Mouse (Mus musculus) liver, postnatal 0 days (tissue): ENCODE measurements around the gene Samd14. TPM values are rescaled to one million over a fixed set of nuclear protein-coding genes. Genes with fewer than 3 reads are reported as not detected.
A peak's percentile ranks its signal among the peaks of the same experiment; 100 is the strongest.

ENCODE experiments used
- ATAC-seq: fragments of 200-750 bp; cut with Nextera tagmentation; 2 replicates; pipeline ENCODE4 v1.8.0; 2017; ENCODE audit warnings: mild to moderate bottlenecking, moderate library complexity
- DNase-seq: peaks from one replicate; pipeline ENCODE4 v3.0.0-alpha.2; 2016
- H3K27ac ChIP-seq: fragments of 300-500 bp; sonication (generic); 2 replicates; pipeline ENCODE4 v1.5.1; 2014; ENCODE audit warnings: antibody characterized with exemption, moderate library complexity, mild to moderate bottlenecking, low read depth
- H3K27me3 ChIP-seq: fragments of 300-500 bp; sonication (generic); 2 replicates; pipeline ENCODE4 v1.6.1; 2014; ENCODE audit warnings: low read length, control low read depth, mixed read lengths; ENCODE audit not compliant: insufficient read depth
- H3K36me3 ChIP-seq: fragments of 300-500 bp; sonication (generic); replicated peaks from 2 replicates; pipeline ENCODE4 v1.6.1; 2014; ENCODE audit warnings: mild to moderate bottlenecking, control low read depth, low read length, moderate library complexity, mixed read lengths; ENCODE audit not compliant: insufficient read depth
- H3K4me1 ChIP-seq: fragments of 300-500 bp; sonication (generic); 2 replicates; pipeline ENCODE4 v1.6.1; 2014; ENCODE audit warnings: antibody characterized with exemption, mild to moderate bottlenecking, control low read depth; ENCODE audit not compliant: insufficient read depth
- H3K4me2 ChIP-seq: fragments of 300-500 bp; sonication (generic); 2 replicates; pipeline ENCODE4 v1.6.1; 2014; ENCODE audit warnings: low read depth, mild to moderate bottlenecking, low read length, moderate library complexity, mixed read lengths
- H3K4me3 ChIP-seq: fragments of 300-500 bp; sonication (generic); 2 replicates; pipeline ENCODE4 v1.5.1; 2014; ENCODE audit warnings: low read depth, low read length
- H3K9ac ChIP-seq: fragments of 300-500 bp; sonication (generic); replicated peaks from 2 replicates; pipeline ENCODE4 v1.6.1; 2014; ENCODE audit warnings: mild to moderate bottlenecking, moderate library complexity
- H3K9me3 ChIP-seq: fragments of 300-500 bp; sonication (generic); 2 replicates; pipeline ENCODE4 v1.6.1; 2016; ENCODE audit warnings: mild to moderate bottlenecking, control low read depth, low read length, mixed read lengths
- CTCF ChIP-seq: sonication (generic); IDR thresholded peaks from 2 replicates; pipeline ENCODE4 v1.5.1; 2016; ENCODE audit warnings: antibody characterized with exemption, low read depth
- EP300 ChIP-seq: IDR thresholded peaks from 2 replicates; pipeline ENCODE4 v1.6.1; 2016; ENCODE audit warnings: antibody characterized with exemption, low read depth, mild to moderate bottlenecking
- WGBS: fragments of 180-500 bp; shearing (Covaris S2); extraction: QIAGEN DNeasy Blood & Tissue Kit; methylation state at CpG from one replicate; pipeline ENCODE4 v1.1.7; 2014; ENCODE audit not compliant: insufficient replicate concordance; 5-methylcytosine and 5-hydroxymethylcytosine counted together
- polyA plus RNA-seq: library from polyadenylated mRNA; unstranded; fragments of >200 nt; fragmentation: Nextera tagmentation; extraction: Ambion mirVana; gene quantifications from 2 replicates; pipeline ENCODE4 v1.2.1, GENCODE M21; 2015

Samd14 gene
- polyA plus RNA-seq, 1 experiment from 2014 or later, result 16.1 TPM

DNA sequence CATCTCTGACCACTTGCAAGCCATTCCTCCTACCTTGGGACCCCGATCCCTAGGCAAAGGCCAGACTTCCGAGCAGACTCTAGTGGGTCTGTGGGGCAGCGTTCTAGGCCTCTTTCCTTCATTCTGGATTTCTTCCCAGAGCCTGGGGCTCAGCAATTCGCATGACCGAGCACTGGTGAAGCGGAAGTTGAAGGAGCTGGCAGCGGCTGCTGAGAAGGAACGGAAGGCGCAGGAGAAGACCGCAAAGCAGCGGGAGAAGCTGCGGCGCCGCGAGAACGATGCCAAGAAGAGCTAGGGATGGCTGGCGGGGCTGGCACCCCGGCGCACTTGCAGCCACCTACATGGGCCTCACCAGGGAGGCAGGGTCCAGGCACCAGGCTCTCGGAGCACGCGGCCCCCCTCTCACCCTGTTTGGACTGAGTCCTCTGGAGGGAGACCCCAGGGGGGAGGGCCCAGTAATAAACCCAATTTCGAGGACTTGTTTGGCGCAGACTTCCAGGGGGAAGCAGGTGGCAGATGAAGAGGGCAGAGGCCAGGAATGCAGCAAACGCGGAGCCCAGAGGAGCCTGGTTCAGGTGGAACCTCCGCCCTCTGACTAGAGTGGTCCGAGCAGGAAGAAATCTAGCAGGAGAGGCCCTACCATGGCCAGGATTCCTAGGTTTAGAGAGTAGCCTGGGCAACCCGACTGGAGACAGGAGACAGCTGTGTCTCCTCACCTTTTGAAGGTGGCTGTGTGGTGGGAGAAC is 14.9 kb downstream of the Samd14 start:
- no peak overlapping the region for H3K27ac ChIP-seq
- DNase-seq (no peak), ATAC-seq (no peak)

DNA sequence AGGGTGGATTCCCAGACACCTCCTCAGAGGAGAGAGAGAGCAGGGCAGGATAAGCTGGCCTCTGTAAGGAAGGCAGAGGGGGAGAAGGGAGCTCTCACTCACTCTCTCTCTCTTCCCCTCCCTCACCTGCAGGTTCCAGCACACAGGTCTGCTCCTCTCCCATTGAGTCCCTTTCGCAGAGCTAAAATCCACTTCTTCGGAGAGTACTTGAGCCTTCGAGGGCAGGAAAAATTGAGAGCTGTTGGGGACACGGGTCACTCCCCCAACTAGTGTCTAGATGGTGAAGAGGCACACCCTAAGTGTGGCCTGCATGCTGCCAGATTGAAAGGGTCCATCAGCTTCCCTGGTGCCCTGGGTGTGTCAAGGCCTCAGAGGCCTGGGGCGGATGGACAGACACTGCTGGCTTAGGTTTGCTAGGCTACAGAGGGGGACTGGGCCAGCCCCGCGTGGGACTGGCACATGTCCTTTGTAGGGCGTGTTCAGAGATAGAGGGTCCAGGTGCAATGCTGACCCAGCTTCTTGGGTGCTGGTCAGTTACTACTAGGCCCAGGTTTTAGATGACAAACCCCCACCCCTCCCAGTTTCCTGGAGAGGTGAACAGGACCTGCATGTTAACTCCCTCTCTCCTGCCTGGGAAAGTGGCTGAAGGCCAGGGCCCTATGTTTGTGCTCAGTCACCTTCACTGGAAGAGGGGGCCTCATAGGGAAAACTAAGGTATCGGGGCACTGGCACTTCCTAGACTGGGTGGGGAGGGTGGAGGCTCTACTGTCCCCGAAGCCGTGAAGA is 15.7 kb downstream of the Samd14 start:
- no peak for TF ChIP-seq CTCF
- Histone ChIP-seq H3K9ac (no peak overlapping the region), H3K4me1 (peaks cover 6% of the 10 kb centered on the region; the same call in 1 of the 2 replicates), H3K4me2 (no peak overlapping the region), H3K27ac (0 out of 2 replicates have a peak overlapping the region, but pooled peaks have one; percentile 35), H3K36me3 (peaks cover 34% of the 10 kb centered on the region), H3K4me3 (no peak overlapping the region), H3K9me3 (no peaks in the 10 kb centered on the region), H3K27me3 (no peaks in the 10 kb centered on the region)
- DNase-seq (no peak), ATAC-seq (peak; percentile 11; the same call in 1 of the 2 replicates)
- 76% methylated on average over 11 of the region's 11 CpGs for WGBS

More for the DNA sequence above, 14.9 kb downstream of the Samd14 start:
- peaks cover 6% of the 10 kb centered on the region; the same call in 1 of the 2 replicates for H3K27me3 ChIP-seq
- 84% methylated on average over 29 of the region's 29 CpGs for WGBS
- peaks cover 6% of the 10 kb centered on the region; the same call in 1 of the 2 replicates for H3K4me1 ChIP-seq
- H3K36me3 ChIP-seq, result peaks cover 41% of the 10 kb centered on the region
- H3K4me2 ChIP-seq, result no peak overlapping the region
- H3K4me3 ChIP-seq, result no peak overlapping the region
- 0 out of 2 replicates have a peak overlapping the region, but pooled peaks have one; percentile 5 for H3K9ac ChIP-seq
- no peak for TF ChIP-seq CTCF
- no peak for TF ChIP-seq EP300
- no peaks in the 10 kb centered on the region for H3K9me3 ChIP-seq

DNA sequence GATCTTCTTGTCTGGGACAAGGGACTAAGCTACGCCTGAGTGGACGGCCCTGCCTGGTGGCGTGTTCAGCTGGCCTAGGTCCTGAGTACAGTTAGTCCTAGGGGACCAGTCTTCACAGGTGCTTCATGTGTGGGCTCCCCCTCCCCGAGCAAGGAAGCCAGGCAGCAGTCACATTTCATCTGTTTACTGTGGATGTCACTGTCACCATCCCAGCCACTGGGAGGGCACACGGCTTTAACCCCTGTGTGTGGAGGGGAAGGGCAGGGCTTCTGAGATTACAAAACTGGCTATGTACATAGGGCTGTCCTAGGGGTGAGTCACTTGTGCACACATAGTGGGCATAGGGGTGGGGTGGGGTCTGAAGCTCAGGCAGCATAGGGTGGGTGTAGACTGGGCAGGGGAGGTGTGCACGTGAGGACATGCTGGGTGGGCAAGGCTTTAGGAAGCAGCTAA is 16.4 kb downstream of the Samd14 start:
- 47% methylated on average over 6 of the region's 6 CpGs for WGBS
- peaks cover 6% of the 10 kb centered on the region; the same call in 1 of the 2 replicates for H3K4me1 ChIP-seq
- TF ChIP-seq EP300 (no peak), CTCF (no peak)
- no peaks in the 10 kb centered on the region for H3K9me3 ChIP-seq
- H3K9ac ChIP-seq, result no peak overlapping the region
- peak; percentile 56 for DNase-seq
- H3K27ac ChIP-seq, result 0 out of 2 replicates have a peak overlapping the region, but pooled peaks have one; percentile 35
- ATAC-seq, result peak; percentile 86
- H3K4me3 ChIP-seq, result no peak overlapping the region
- no peaks in the 10 kb centered on the region for H3K27me3 ChIP-seq
- H3K36me3 ChIP-seq, result peaks cover 29% of the 10 kb centered on the region
- no peak overlapping the region for H3K4me2 ChIP-seq

DNA sequence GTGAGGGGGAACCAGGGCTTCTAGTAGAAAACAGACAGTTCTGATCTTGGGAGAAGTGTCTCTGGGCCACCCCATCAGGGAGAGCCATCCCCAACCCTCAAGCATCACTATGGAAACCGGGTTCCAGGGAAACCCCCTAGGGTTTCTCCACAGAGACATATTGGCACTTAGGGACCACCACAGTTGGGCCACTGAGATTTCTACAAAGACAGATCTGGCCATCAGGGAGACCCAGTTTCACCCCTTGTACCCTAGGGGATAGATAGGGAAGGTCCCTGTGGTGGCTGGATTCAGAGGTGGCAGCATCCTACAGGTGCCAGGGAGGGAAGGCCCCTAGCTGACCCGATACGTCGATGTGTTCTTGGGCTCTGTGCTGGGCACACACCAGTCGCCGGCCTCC is 17.2 kb downstream of the Samd14 start:
- H3K9me3 ChIP-seq, result no peaks in the 10 kb centered on the region
- DNase-seq (no peak), ATAC-seq (no peak)
- H3K4me1 ChIP-seq, result peaks cover 6% of the 10 kb centered on the region; the same call in 1 of the 2 replicates
- no peaks in the 10 kb centered on the region for H3K27me3 ChIP-seq
- H3K9ac ChIP-seq, result 0 out of 2 replicates have a peak overlapping the region, but pooled peaks have one; percentile 16
- H3K4me3 ChIP-seq, result no peak overlapping the region
- no peak overlapping the region for H3K4me2 ChIP-seq
- no peak for TF ChIP-seq CTCF
- no peak for TF ChIP-seq EP300
- 86% methylated on average over 6 of the region's 6 CpGs for WGBS
- 0 out of 2 replicates have a peak overlapping the region, but pooled peaks have one; percentile 29 for H3K27ac ChIP-seq
- peaks cover 27% of the 10 kb centered on the region for H3K36me3 ChIP-seq

DNA sequence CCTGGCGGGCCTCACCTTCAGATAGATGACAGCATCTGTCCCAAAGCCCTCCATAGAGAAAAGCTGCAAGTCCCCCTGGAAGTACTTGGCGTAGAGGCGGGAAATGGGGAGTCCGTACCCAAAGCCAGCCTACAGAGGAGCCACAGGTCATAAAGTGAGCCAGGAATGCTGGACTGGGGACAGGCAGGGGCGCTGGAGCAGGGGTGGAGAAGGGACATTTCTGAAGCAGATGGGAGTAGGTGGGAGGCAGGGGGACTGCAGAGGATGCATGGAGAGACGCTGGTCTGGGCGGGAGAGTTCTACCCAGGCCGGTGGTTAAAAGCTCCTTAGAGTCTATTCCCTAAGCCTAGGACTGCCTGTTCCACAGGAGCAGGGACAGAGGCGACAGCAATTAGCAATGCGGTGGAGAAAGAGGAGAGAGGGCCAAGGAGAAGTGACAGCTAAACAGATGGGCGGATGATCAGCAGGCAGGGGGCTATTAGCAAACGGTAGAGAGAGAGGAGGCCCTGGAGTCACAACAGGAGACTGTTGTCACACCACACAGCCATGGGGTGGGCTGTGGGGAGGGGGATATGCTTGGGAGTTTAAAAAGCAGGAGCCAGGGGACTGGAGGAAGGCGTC is 18.3 kb downstream of the Samd14 start:
- no peak overlapping the region for H3K4me3 ChIP-seq
- H3K9ac ChIP-seq, result no peak overlapping the region
- H3K27ac ChIP-seq, result no peak overlapping the region
- ATAC-seq (no peak), DNase-seq (no peak)
- no peaks in the 10 kb centered on the region for H3K9me3 ChIP-seq
- peaks cover 6% of the 10 kb centered on the region; the same call in 1 of the 2 replicates for H3K4me1 ChIP-seq
- H3K36me3 ChIP-seq, result peaks cover 23% of the 10 kb centered on the region
- H3K27me3 ChIP-seq, result no peaks in the 10 kb centered on the region
- 61% methylated on average over 13 of the region's 13 CpGs for WGBS
- H3K4me2 ChIP-seq, result no peak overlapping the region
- no peak for TF ChIP-seq EP300
- TF ChIP-seq CTCF, result no peak

DNA sequence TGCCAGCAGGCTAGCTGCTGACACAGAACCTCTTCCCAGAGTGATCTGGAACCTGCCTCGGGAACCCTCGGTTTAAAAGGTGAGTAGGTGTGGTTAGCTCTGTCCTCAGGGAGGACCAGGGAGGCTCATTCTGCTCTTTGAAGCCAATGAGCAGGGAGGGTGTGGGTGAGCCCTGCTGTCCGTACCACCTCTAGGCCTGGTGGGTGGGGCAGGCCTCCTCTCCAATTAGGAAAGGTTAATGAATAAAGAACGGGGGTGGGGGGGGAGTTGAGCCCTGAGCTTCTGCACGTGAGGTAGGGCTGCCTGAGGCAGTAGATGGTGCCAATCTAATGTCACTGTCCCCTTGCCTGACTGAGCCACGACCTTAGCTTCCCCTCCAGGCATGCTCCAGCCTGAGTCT is 23.3 kb downstream of the Samd14 start:
- DNase-seq (no peak), ATAC-seq (no peak)
- Histone ChIP-seq H3K36me3 (peaks cover 3% of the 10 kb centered on the region; the same call in 1 of the 2 replicates), H3K4me2 (no peak overlapping the region), H3K4me3 (no peak overlapping the region), H3K9me3 (no peaks in the 10 kb centered on the region), H3K4me1 (no peaks in the 10 kb centered on the region), H3K9ac (no peak overlapping the region), H3K27me3 (no peaks in the 10 kb centered on the region), H3K27ac (no peak overlapping the region)
- TF ChIP-seq CTCF (no peak), EP300 (no peak)
- 42% methylated on average over 6 of the region's 6 CpGs for WGBS
